Mouse (Mus musculus) A20 (cell line): ENCODE measurements at regions not wholly inside any gene's neighbourhood (a gene's known extent, or its start where the extent isn't known, plus 50 kb on each side); places are given as distances from the start of the nearest gene placed in this dataset.

Source experiments
- DNase-seq: peaks from one replicate; pipeline ENCODE4 v3.0.0-alpha.2; 2011; ENCODE audit warnings: low read depth, low spot score

DNA sequence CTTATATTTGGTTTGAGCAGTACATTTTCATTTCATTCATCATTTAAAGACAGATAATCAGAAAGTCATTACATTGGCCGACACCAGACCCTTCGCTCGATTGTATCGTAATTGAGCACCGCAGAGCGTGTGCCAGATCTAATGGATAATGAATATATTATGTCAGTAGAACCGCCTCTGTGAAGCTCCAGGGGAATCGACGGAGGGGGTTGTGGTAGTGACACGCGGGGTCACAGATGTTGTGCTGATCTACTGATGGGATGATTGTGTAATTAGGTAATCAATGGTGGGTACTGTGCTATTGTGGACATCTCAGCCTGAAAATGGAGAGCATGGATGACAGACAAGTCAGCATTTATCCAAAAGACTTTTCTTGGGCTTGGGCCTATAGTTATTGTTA, 414.3 kb upstream of the Tenm2 start:
- DNase-seq, result no peak

DNA sequence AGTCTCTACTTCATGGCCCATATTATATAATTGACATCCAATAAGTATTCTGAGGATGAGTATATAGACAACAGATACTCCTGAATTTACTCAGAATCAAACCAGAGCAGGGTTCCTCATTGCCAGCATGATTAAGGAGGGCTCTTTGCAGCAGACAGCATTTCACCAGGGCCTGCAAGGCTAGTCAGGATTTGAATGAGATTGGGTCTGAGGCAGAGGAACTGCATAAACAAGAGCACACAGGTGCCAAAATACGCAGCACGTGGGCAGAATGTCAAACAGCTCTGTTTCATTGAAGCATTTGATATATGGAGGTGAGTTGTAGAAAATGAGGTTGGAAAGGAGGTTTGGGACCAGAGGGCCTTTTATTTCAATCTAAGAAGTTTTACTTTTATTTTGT, 387.5 kb upstream of the Tenm2 start:
- DNase-seq, result no peak

DNA sequence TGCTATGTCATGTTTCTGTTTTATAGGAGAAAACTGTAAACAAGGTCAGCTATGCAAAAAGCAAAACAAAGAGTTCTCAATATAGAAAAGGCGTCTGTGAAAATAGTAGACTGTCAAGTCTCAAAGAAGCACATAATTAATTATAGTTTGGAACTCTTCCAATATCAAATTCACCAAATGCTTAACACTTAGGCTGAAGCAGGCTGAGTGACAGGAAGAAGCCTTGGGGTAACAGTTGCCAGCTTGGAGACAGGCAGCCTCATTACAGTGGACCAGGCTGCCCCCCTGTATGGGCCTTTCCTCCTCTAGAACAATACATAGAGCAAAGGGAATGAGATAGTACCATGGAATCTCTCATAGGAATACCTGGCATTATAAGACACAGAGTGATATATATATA, 364.8 kb upstream of the Tenm2 start:
- DNase-seq, result no peak

DNA sequence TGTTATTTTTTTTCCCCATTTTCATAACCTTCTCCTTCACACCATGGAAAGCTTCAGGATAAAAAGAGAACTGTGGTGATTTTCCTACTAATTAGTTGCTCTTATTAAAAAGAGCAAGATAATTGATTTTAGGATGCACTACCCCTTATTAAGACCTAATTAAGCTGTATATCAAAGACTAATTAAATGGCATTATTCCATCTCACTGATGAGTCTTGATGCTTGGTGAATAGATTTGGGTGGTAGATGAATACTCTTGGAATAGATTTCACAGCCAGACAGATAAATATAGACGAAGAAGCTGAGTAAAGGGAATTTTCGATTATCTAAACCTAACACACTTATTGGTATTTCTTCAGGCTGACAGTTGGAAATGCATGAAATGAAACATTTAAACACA, 346.5 kb upstream of the Tenm2 start:
- DNase-seq, result no peak

DNA sequence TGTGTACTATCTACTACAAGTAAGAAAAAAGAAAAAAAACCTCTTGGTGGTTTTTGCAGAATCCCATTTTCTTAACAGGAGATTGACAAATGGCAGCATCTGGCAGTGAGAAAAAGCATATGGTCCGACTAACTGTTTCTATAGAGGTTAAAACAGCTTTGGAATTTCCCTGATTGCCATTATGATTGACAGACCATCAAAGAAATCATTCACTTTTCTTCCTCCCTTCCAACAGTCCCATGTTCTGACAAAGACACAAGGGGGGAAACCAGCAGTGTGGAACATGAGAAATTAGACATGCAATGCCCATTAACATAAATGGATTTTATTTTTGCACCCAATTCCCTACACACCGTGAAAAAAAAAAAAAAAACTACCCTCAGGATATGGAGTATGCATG, 297.9 kb upstream of the Tenm2 start:
- no peak for DNase-seq

DNA sequence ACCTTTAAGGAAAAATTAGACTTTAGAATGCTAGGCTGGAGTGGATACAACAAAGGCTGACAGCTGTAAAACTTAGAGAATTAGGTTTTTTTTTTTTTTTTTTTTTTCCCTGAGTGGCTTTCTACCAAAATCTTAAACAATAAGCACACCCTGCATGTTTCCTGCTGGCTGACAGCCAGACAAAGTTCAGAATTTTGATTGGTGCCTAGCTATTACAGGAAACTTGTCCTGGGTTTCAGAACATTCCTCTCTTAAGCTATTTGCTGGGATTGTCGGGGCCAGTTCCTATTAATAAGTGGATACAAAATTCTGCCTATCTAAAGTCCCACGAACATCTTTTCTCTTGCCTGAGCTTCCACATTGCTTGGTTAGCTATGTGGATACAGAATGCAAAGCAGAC, 296.7 kb upstream of the Tenm2 start:
- no peak for DNase-seq

DNA sequence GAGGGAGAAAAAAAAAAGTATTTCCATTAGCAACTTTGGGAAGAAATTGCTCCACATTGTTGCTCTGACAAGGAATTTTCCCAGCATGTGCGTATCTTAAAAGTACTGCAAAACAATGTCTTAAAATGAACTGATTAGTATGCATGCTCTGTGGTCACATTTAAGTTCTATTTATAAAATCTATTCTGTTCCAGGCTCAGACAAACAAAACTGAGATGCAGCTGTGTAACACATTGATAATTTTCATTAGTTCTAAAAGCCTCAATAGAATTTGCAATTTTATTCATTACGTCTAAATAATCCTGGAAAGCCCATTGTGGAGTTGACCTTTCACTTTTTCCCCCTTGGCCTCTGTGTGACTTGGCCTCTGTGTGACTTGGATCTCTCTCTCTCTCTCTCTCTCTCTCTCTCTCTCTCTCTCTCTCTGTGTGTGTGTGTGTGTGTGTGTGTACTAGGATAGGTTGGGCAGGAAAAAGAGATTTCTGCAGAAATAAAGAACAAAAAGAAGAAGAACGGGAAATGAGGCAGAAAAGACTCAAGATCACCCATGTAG, 262.8 kb upstream of the Tenm2 start:
- DNase-seq, result no peak

DNA sequence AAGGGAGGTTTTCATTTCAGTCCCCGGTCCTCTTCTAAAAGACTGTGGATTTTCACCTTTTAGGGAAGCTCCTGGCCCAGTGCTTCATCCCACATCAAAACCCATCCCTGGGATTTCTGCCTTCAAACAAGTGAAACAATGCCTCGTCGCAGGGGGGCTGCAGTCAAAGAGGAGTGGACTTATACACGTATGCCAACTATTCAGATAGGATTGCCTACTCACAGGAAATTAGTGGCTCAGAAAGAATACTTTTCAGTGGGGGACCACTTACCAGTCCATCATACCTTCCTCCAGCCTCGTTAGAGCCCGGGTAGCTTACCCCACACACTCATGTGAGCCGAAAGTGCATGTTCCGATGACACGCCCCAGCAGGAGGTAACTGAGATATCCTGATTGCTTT, 262.1 kb upstream of the Tenm2 start:
- DNase-seq, result no peak

DNA sequence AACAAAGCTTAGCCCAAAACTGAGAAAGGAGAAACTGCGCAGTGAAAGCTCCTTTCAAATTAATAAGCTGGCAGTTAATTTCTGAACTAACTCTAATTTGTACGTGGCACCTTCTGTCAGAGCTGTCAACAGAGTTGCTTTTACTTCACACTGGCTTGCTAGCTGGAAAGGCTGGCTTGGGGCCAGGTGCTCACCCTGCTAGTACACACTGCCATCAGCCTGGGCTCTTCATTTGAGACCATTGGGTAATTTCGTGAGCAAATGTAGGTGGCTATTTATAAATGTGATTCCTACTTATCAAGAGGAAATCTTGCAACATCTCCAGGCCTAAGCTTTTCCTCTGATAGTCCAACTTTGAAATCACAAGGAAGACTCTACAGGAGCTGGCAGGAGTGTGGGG, 244.5 kb upstream of the Tenm2 start:
- DNase-seq, result no peak

DNA sequence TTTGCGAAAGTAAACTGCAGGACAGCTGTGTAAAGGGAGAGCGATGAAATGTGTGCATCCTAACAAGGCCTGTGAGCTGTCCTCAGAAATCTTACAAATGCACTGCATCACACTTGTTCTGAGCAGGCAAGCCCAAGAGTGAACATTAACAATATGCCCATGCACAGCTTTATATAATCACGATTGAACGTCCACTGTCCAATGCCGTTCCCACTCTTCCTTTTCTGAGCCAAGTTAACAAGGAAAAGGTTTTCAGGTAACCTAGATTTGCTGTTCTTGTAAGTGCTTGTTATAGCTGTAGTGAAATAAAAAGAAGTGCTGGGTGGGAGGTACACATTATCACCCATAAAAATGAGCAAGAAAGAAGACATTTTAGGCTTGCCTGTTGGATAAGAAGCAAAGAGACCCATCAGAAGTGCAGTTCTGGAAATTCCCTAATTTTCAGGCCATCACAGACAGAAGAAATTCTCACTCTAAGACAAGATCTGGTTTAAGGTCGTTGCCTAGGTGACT, 243.3 kb upstream of the Tenm2 start:
- DNase-seq, result no peak

DNA sequence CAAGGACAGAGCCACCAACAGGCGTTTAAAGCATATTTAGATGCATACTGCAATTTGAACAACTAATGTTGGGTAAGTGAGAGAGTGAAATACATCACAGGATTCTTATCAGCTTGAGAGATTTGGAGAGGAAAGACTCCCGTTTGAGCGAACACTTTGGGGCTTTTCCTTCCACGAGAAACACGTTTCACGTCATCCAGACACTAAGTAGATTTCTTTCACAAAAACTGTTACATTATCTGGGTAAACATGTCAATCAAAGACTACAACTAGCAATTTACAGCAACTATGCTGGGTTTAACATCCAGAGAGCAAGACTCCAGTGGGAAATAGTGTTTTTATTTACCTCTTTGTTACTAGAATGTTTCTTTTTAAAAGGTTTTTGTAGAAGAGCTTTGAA, 238.3 kb upstream of the Tenm2 start:
- no peak for DNase-seq

DNA sequence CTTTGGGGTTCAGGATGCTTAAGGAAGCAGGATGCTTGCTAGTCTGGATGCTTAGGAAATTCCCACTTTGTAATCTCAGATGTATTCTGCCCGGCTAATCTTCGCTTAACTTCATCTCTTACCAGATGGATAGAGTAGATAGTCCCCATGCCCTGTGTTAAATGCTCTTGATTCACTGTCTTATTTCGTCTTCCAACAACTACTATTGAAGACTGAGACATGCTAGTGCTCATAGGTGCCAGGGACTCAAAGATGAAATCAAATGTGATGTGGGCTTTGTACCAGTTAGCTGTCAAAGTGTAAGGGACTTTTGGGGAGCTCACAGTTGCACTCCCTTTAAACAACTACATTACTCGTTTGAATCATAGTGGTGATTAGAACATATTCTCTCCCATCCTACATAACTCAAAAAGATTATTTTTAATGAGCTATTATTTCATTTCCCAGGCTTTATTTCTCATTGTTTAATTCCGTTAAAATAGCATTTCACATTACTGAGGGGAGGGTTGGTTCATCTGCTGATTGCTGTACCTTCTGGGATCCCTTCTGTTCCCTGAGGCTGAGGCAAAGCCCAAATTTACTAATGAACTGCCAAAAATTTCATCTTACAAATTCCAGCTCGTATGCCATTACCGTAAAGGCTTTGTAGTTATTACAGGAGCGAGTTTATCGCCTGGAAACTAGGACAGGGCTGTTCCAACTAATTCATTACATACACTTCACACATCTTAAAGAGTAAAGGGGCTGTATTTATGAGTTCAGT, 228.1 kb upstream of the Tenm2 start:
- no peak for DNase-seq

DNA sequence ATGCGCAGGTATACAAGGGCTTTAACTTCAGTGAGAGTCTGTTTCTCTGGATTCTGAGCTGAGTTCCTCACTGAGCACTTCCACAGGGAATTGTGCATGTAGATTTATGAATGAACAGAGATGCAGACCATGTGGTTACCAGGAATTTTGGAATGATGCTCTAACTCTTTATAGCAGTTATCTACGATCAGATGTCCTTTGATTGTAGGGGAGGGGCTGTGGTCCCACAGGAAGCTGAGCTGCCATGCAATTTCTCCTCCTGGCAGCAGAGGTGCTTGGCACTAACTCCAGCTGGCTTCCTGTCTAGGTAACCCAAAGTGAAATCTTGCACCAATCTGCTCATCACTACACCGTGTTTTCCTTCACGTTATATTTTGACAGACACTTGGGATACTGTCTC, 226.6 kb upstream of the Tenm2 start:
- no peak for DNase-seq

DNA sequence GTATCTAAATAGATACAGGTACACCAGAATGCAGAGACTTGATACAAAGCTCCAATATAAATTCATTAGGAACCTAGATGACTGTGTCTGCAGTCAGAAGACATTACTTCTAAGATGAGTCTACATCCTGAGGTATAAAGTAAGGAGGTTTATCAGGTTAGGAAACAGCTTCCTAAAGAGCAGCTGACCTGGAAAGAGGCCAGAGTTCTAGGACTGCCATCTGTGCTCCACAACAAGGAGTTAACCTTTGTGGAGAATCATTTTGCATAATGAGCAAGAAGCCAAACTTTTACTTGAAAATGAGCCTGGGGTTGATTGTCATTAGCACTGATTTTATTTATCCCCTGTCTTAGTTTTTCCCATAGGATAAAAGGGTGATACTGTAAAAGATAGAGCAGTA, 211.6 kb upstream of the Tenm2 start:
- DNase-seq, result no peak

DNA sequence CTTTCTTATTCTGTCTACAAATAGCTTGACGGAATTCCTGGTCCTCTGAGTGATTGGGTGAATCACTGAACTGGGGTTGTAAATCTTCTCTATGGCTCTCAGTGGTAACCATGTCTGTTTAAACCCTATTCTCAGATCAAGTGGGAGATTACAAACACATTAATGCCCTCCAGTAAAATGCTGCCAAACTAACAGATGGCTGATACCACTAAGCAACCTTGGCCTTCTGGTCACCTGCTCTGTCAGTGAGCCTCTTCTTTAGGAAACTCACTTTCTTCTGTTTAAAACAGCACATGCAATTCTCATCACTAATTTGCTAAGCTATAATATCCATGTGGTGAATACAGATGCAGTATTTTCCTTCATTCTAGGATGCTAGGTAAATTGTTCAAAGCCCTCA, 210.9 kb upstream of the Tenm2 start:
- no peak for DNase-seq

DNA sequence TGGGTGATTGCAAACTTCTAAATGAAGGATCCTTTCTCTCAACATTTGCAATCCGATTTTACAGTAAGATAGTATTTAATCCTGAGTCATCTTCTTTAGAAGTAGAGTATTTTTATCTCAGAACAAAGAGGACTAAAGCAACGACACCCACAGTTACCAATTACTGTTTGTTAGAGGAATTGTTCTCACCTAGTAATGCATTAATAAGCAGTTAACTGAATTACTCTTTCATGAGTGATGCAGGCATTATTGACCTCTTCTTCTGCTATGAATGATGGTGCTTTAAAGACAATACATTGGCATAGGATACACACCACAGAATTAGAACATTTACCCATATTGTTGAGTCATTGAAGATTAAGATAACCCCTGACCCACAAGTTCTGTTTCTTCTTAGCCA, 207.0 kb upstream of the Tenm2 start:
- DNase-seq, result no peak

DNA sequence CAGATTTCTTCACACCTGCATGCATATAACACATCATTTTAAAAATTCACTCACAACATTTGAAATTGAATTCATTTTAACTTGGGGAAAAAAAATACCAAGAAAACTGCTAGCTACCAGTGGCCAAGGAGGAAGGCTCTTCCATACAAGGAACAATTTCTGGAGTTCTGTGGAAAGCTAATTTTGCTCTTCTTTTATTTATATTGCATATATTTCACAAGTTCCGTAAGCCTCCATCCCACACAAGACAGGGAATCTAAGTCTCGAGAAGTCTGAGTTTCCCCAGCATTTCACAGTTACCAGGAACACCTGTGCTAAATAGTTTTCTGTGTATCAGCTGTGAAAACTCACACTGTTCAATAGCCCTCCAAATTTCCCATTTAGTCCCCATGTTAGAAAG, 198.8 kb upstream of the Tenm2 start:
- no peak for DNase-seq

DNA sequence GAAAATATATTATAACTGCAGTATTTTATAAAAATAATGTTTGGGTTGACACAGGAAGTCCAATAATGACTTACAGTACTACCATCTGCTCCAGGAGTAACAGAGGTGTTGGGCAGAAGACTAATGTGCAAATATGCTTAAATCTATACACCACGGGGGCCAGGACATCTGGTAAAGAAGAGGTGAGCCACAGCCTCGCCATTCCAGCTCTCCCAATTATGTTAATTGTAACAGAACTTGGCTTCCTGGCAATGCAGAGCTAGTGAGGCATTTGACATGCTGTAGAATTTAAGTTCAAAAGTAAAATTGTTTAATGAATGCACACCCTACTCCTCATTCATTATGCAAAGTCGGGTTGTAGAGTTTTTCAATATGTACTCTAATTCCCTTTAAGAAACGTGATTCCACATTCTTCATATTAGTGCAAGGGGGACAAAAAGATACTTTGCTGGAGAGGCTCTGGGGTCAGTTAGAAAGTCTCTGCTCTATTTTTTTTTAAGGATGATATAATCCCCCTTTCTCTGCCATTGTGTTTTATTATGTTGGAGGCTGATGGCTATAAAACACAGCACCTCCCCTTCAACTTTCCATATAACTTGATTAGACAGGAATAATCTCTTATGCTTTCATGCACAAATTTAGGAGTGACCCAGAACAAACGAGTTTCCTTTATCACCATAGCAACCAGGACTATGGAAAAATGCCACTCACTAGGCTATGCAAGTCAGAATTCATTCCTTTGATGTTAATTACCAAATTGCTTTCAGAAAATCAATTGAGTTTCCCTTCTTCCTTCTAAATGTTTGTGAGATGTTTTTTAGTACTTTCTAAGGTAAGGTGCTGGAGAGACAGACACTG, 188.8 kb upstream of the Tenm2 start:
- no peak for DNase-seq

DNA sequence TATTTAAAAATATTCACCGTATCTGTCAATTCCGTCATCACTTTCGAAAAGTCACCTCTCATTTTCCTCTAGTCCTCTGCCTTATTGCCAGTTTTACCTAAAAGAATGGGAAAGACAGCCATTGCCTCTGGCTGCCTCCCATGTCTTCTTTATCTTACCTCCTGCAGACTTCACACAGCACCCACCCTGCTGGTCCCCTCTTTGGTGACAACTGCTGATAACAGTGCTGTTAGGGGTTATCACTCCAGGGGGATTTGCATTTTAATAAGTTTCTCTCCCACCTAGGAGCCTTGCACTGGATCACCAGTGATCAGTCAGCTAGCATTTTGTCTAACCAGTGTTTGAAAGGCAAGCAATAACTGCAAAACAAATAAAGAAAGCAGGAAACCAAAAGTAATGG, 177.1 kb upstream of the Tenm2 start:
- DNase-seq, result no peak

DNA sequence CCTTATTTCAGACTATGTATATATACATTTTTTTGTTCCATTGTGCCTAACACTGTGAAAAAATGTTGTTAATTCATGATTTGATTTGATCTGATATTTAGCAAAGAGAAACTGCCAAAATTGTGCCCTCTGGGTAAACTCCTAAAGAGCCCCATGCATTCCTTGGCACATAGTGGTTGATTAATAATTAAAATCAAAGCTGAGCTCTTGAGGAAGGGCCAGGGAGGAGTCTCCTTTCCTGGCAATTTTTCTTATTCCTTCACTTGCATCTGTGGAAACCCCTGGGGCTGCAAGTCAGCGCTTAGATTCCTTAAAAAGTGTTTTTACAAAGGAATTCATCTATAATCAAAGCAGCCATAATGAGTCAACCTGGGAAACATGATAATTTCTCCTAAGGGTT, 132.2 kb upstream of the Tenm2 start:
- DNase-seq, result no peak

DNA sequence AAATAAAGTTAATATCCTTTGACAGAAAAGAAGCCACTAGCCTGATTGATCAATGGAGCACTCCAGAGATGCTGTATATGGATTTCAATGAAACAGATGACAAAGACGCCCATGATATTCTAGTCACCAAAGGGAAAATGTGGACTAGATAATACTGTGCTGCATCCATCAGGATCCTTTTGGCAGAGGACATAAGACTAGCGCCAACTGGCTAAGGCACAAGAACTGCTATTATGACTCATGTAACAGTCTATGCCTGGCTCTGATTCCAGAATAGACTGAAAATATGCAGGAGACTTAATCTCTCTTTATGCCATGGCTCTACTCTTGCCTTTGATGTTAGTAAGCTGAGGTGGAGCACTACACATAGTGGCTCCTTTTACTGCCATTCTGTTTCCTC, 128.7 kb upstream of the Tenm2 start:
- DNase-seq, result no peak

DNA sequence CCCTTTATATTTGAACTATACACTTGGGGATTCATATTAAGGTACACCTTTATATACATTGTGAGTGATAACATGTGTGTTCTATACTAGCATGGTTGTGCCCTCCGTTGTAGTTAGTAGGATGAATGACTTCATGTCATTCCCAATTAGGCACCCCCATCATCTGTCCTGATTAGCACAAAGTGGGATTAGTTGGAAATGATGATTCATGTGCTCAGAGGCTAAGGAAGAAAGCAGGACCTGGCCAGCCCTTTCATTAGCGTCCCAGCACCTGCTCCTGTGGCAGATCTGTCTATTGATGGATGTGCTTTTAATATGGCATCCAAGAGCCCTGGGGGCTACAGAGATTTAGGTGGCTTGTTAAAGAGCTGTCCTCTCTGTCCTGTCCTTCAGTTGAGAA, 119.3 kb upstream of the Tenm2 start:
- DNase-seq, result no peak

DNA sequence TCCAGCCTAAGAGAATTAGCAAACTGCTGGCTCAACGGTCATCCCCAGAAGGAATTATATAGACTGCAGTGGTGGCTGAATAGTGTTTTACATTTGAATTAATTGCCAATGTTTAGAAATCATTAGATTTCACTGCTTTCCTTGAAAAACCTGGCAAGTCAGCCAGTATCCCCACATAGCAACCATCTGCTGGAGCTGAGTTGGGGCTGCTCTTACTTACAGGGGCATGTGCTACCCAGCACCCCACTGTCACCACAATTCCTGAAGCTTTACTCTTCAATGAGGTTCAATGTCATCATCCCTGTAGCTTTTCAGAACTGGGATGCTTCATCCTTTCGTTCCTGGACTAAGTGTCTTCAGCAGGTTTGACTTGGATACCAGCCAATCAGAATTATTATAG, 73.9 kb upstream of the Tenm2 start:
- DNase-seq, result no peak
